18 mouse cellular contexts compared by ENCODE assay signal in genomic region chr13:38780630-38781010, GRCm38 (mm10).
A peak's percentile ranks its signal among the peaks of the same experiment; 100 is the strongest.
DNase-seq lines count a peak whose midpoint lies in the region; ATAC-seq lines count a peak whose summit lies in the region.
"Had no signal": no experiment of that assay in that cellular context is flagged by ENCODE, and none has a peak within 500 bp of the region (broad histone marks: within the 10 kb centered on the region; RNA-seq: fewer than 3 reads in every experiment).

No protein-coding gene starts in this region.

- DNase-seq in midbrain, embryonic 11.5 days (ENCODE audit: low spot score, missing footprints) = peak; percentile 71
- DNase-seq in midbrain, embryonic 10.5 days (ENCODE audit: low spot score) = no peak
- no peak for DNase-seq in frontal cortex, postnatal 36 days (ENCODE audit: low spot score in 2 of 2)
- DNase-seq in adrenal gland, adult 18-20 months (ENCODE audit: low spot score in 2 of 2) = no peak
- DNase-seq: adrenal gland, adult 2 months; cerebellum, adult 2 months; forebrain, postnatal 0 days; gastrocnemius, adult 2 months; gastrocnemius, postnatal 25 days had no signal

- H3K27ac ChIP-seq in midbrain, embryonic 11.5 days (ENCODE audit: low read depth, low read length) = no peak overlapping the region
- no peak overlapping the region for H3K27ac ChIP-seq in midbrain, embryonic 10.5 days (replicated peaks)
- H3K27ac ChIP-seq in hindbrain, embryonic 13.5 days = peak overlapping the region; percentile 72
- H3K27ac ChIP-seq in hindbrain, embryonic 15.5 days (replicated peaks) = peak overlapping the region; percentile 20; the same call in 1 of the 2 replicates
- H3K27ac ChIP-seq in midbrain, embryonic 15.5 days = 0 out of 2 replicates have a peak overlapping the region, but pooled peaks have one; percentile 8
- H3K27ac ChIP-seq: embryonic facial prominence, embryonic 10.5 days; forebrain, embryonic 13.5 days; gastrocnemius, adult 2 months had no signal

- no peak overlapping the region for H3K9ac ChIP-seq in midbrain, embryonic 11.5 days (ENCODE audit: low read length)
- H3K9ac ChIP-seq in hindbrain, embryonic 13.5 days = no peak overlapping the region
- no peak overlapping the region for H3K9ac ChIP-seq in hindbrain, embryonic 15.5 days
- no peak overlapping the region for H3K9ac ChIP-seq in midbrain, embryonic 15.5 days
- H3K9ac ChIP-seq: forebrain, embryonic 13.5 days; forebrain, postnatal 0 days; heart, embryonic 12.5 days had no signal

- H3K36me3 ChIP-seq in midbrain, embryonic 11.5 days (ENCODE audit: control insufficient read depth, insufficient read depth, low read length) = no peaks in the 10 kb centered on the region
- no peaks in the 10 kb centered on the region for H3K36me3 ChIP-seq in midbrain, embryonic 10.5 days
- H3K36me3 ChIP-seq in hindbrain, embryonic 13.5 days = no peaks in the 10 kb centered on the region
- H3K36me3 ChIP-seq in hindbrain, embryonic 15.5 days = no peaks in the 10 kb centered on the region
- no peaks in the 10 kb centered on the region for H3K36me3 ChIP-seq in midbrain, embryonic 15.5 days (replicated peaks)
- H3K36me3 ChIP-seq: embryonic facial prominence, embryonic 10.5 days; heart, embryonic 12.5 days had no signal

- no peak for ATAC-seq in midbrain, embryonic 11.5 days (ENCODE audit: low FRiP score)
- ATAC-seq in hindbrain, embryonic 13.5 days (ENCODE audit: low FRiP score) = no peak
- ATAC-seq in hindbrain, embryonic 15.5 days (ENCODE audit: low FRiP score, low read depth) = no peak
- peak; percentile 50; the same call in 1 of the 2 replicates for ATAC-seq in midbrain, embryonic 15.5 days (replicated peaks)
- ATAC-seq: activated CD4-positive, CD25-positive, alpha-beta regulatory T cell, adult 4 months; forebrain, embryonic 13.5 days; forebrain, postnatal 0 days; Patski had no signal

- no peaks in the 10 kb centered on the region for H3K9me3 ChIP-seq in midbrain, embryonic 11.5 days (ENCODE audit: control insufficient read depth, low read length)
- no peaks in the 10 kb centered on the region for H3K9me3 ChIP-seq in midbrain, embryonic 10.5 days (replicated peaks)
- no peaks in the 10 kb centered on the region for H3K9me3 ChIP-seq in hindbrain, embryonic 13.5 days
- H3K9me3 ChIP-seq in hindbrain, embryonic 15.5 days = no peaks in the 10 kb centered on the region
- no peaks in the 10 kb centered on the region for H3K9me3 ChIP-seq in midbrain, embryonic 15.5 days
- H3K9me3 ChIP-seq: embryonic facial prominence, embryonic 10.5 days; forebrain, embryonic 13.5 days; heart, embryonic 12.5 days had no signal

- H3K4me2 ChIP-seq in midbrain, embryonic 11.5 days = no peak overlapping the region
- H3K4me2 ChIP-seq in hindbrain, embryonic 13.5 days = no peak overlapping the region
- H3K4me2 ChIP-seq in hindbrain, embryonic 15.5 days = no peak overlapping the region
- H3K4me2 ChIP-seq in midbrain, embryonic 15.5 days = 0 out of 2 replicates have a peak overlapping the region, but pooled peaks have one; percentile 2
- H3K4me2 ChIP-seq: forebrain, embryonic 13.5 days; heart, embryonic 12.5 days had no signal

- WGBS in midbrain, embryonic 11.5 days = 59% methylated on average over 6 of the region's 6 CpGs
- WGBS in midbrain, embryonic 10.5 days = 82% methylated on average over 6 of the region's 6 CpGs
- WGBS in hindbrain, embryonic 13.5 days = 32% methylated on average over 6 of the region's 6 CpGs
- WGBS in hindbrain, embryonic 15.5 days = 32% methylated on average over 6 of the region's 6 CpGs
- 28% methylated on average over 6 of the region's 6 CpGs for WGBS in midbrain, embryonic 15.5 days

- peaks cover 8% of the 10 kb centered on the region for H3K4me1 ChIP-seq in midbrain, embryonic 11.5 days (ENCODE audit: control insufficient read depth, insufficient read depth, low read length)
- peaks cover 29% of the 10 kb centered on the region for H3K4me1 ChIP-seq in midbrain, embryonic 10.5 days
- H3K4me1 ChIP-seq in hindbrain, embryonic 13.5 days (replicated peaks) = peaks cover 36% of the 10 kb centered on the region
- H3K4me1 ChIP-seq in hindbrain, embryonic 15.5 days (replicated peaks) = peaks cover 15% of the 10 kb centered on the region
- H3K4me1 ChIP-seq in midbrain, embryonic 15.5 days = peaks cover 25% of the 10 kb centered on the region
- H3K4me1 ChIP-seq: forebrain, embryonic 13.5 days; heart, embryonic 12.5 days had no signal

- H3K4me3 ChIP-seq in midbrain, embryonic 11.5 days (ENCODE audit: low read depth, low read length) = no peak overlapping the region
- no peak overlapping the region for H3K4me3 ChIP-seq in midbrain, embryonic 10.5 days
- no peak overlapping the region for H3K4me3 ChIP-seq in hindbrain, embryonic 13.5 days
- H3K4me3 ChIP-seq in hindbrain, embryonic 15.5 days = no peak overlapping the region
- H3K4me3 ChIP-seq in midbrain, embryonic 15.5 days = no peak overlapping the region
- H3K4me3 ChIP-seq: embryonic facial prominence, embryonic 10.5 days; forebrain, embryonic 13.5 days; gastrocnemius, adult 2 months; heart, embryonic 12.5 days had no signal

- H3K27me3 ChIP-seq in midbrain, embryonic 11.5 days (ENCODE audit: control insufficient read depth, insufficient read depth, low read length) = no peaks in the 10 kb centered on the region
- H3K27me3 ChIP-seq in midbrain, embryonic 10.5 days (ENCODE audit: low read depth, poor library complexity, severe bottlenecking) = no peaks in the 10 kb centered on the region
- no peaks in the 10 kb centered on the region for H3K27me3 ChIP-seq in hindbrain, embryonic 13.5 days
- no peaks in the 10 kb centered on the region for H3K27me3 ChIP-seq in hindbrain, embryonic 15.5 days
- H3K27me3 ChIP-seq in midbrain, embryonic 15.5 days (replicated peaks) = no peaks in the 10 kb centered on the region
- H3K27me3 ChIP-seq: CH12.LX; forebrain, embryonic 13.5 days; heart, embryonic 12.5 days had no signal

Comparison
In these comparisons a context has a peak if more than half of its experiments do, and no peak if none do; other contexts are left out.
1. H3K27ac ChIP-seq: peak in hindbrain, embryonic 13.5 days (single experiment), hindbrain, embryonic 15.5 days (single experiment) and midbrain, embryonic 15.5 days (single experiment); none in midbrain, embryonic 11.5 days (single experiment) and midbrain, embryonic 10.5 days (single experiment).